Mouse (Mus musculus): Measurements from ENCODE around the gene Vmn2r-ps130. TPM values are rescaled to one million over a fixed set of nuclear protein-coding genes. Genes with fewer than 3 reads are reported as not detected.

Gene Vmn2r-ps130
- total RNA-seq (2023): not detected in 2 replicates

GRCm38 (mm10) chr17:23060866-23061265 is at the start of gene Vmn2r-ps130:
Gene Vmn2r-ps130, plus strand, starts transcription at chr17:23061166.

Other genes with a start within 250 kb of the Vmn2r-ps130 start
- 1.5 and 2.2 TPM in 2 replicates for gene Zfp945, start 194.0 kb upstream of the Vmn2r-ps130 start, total RNA-seq (2023)
- not detected in 2 replicates for gene Vmn2r113, start 118.2 kb upstream of the Vmn2r-ps130 start, total RNA-seq (2023)
- 0.57 and 1.5 TPM in 2 replicates for gene Zfp40, start 132.1 kb downstream of the Vmn2r-ps130 start, total RNA-seq (2023)

All from neutrophil, adult 65 days (primary cell).